ENCODE assay signal across 33 mouse cellular contexts in genomic region chr9:62261006-62261405, GRCm38 (mm10). TPM values are rescaled to one million over a fixed set of nuclear protein-coding genes. Genes with fewer than 3 reads are reported as not detected.
DNase-seq lines count a peak whose midpoint lies in the region.
"Had no signal": no experiment of that assay in that cellular context is flagged by ENCODE, and none has a peak within 500 bp of the region (broad histone marks: within the 10 kb centered on the region; RNA-seq: fewer than 3 reads in every experiment).

No protein-coding gene starts in this region.

- H3K9me3 ChIP-seq in limb, embryonic 10.5 days (replicated peaks): no peaks in the 10 kb centered on the region
- H3K9me3 ChIP-seq: embryonic facial prominence, embryonic 12.5 days; forebrain, embryonic 12.5 days; G1E; heart, embryonic 15.5 days; lung, embryonic 15.5 days; midbrain, embryonic 10.5 days; neural tube, embryonic 15.5 days had no signal

- no peaks in the 10 kb centered on the region for H3K27me3 ChIP-seq in limb, embryonic 10.5 days (ENCODE audit: low read depth, poor library complexity, severe bottlenecking)
- H3K27me3 ChIP-seq: embryonic facial prominence, embryonic 12.5 days; forebrain, embryonic 12.5 days; heart, embryonic 15.5 days; lung, embryonic 15.5 days; neural tube, embryonic 15.5 days had no signal

- 79% methylated on average over 5 of the region's 5 CpGs for WGBS in limb, embryonic 10.5 days

- peaks cover 14% of the 10 kb centered on the region for H3K4me1 ChIP-seq in limb, embryonic 10.5 days
- H3K4me1 ChIP-seq: embryonic facial prominence, embryonic 12.5 days had no signal

- H3K4me3 ChIP-seq in limb, embryonic 10.5 days: no peak overlapping the region
- H3K4me3 ChIP-seq: embryonic facial prominence, embryonic 12.5 days; forebrain, embryonic 12.5 days; heart, embryonic 15.5 days; lung, embryonic 15.5 days; midbrain, embryonic 10.5 days; myocyte; neural tube, embryonic 15.5 days had no signal

- peak; percentile 25 for DNase-seq in right cerebral cortex, postnatal 25 days
- no peak for DNase-seq in right cerebral cortex, adult 2 months (ENCODE audit: low spot score in 2 of 2)
- DNase-seq in CD4-positive helper T cell, adult 2 months (ENCODE audit: low read depth, low spot score): peak; percentile 45
- peak; percentile 50 for DNase-seq in brain, adult 2 months (ENCODE audit: low read depth, low spot score)
- peak; percentile 17 to 36 for DNase-seq in natural killer cell, adult 2 months (ENCODE audit: low spot score in 2 of 2)
- no peak for DNase-seq in limb, embryonic 10.5 days (ENCODE audit: low spot score)
- DNase-seq in urinary bladder, postnatal 10 days (ENCODE audit: low spot score): no peak
- DNase-seq: adrenal gland, adult 8-10 months; cerebellum, adult 18-20 months; cerebellum, postnatal 14 days; gastrocnemius, postnatal 10 days; heart, adult 11 months; heart, postnatal 4 days; kidney, adult 18-20 months; kidney, postnatal 4 days; right cerebral cortex, postnatal 14 days; thymus, postnatal 36 days had no signal

- no peaks in the 10 kb centered on the region for H3K36me3 ChIP-seq in limb, embryonic 10.5 days
- H3K36me3 ChIP-seq: embryonic facial prominence, embryonic 12.5 days; forebrain, embryonic 12.5 days; G1E; heart, embryonic 15.5 days; lung, embryonic 15.5 days; midbrain, embryonic 10.5 days; neural tube, embryonic 15.5 days had no signal

- no peak overlapping the region for H3K27ac ChIP-seq in limb, embryonic 10.5 days
- H3K27ac ChIP-seq: embryonic facial prominence, embryonic 12.5 days; forebrain, embryonic 12.5 days; heart, embryonic 15.5 days; hindbrain, embryonic 14.5 days; liver, embryonic 14.5 days; lung, embryonic 15.5 days; neural tube, embryonic 15.5 days; stomach, postnatal 0 days had no signal

RNA-seq across cellular contexts. Expression of gene Spesp1, which starts 21.0 kb away (rescaled TPM):
- polyA plus RNA-seq in limb, embryonic 10.5 days (2016; fragmentation: Nextera tagmentation; extraction: Ambion mirVana): not detected in 2 replicates
- polyA plus RNA-seq: activated CD4-positive, CD25-positive, alpha-beta regulatory T cell, adult 4 months; embryonic facial prominence, embryonic 12.5 days; forebrain, embryonic 12.5 days; G1E; heart, embryonic 15.5 days; hindbrain, embryonic 14.5 days; inflammation-experienced regulatory T-cells, adult 6 months; kidney, embryonic 16.5 days; limb, embryonic 14.5 days; liver, embryonic 14.5 days; lung, embryonic 15.5 days; midbrain, embryonic 10.5 days; midbrain, embryonic 16.5 days; myocyte; neural tube, embryonic 15.5 days; stomach, postnatal 0 days had no signal

Comparison
In these comparisons a context has a peak if more than half of its experiments do, and no peak if none do; other contexts are left out.
1. DNase-seq: peak in right cerebral cortex, postnatal 25 days (single experiment), CD4-positive helper T cell, adult 2 months (single experiment), brain, adult 2 months (single experiment) and natural killer cell, adult 2 months (2 of 2); none in right cerebral cortex, adult 2 months (0 of 2), limb, embryonic 10.5 days (single experiment) and urinary bladder, postnatal 10 days (single experiment).